Mouse (Mus musculus): ENCODE measurements at regions not wholly inside any gene's neighbourhood (a gene's known extent, or its start where the extent isn't known, plus 50 kb on each side); places are given as distances from the start of the nearest gene placed in this dataset.

- no peak for DNase-seq
Measured at GRCm38 (mm10) chr4:82161232-82161631, 544.3 kb downstream of the Nfib start.

DNA sequence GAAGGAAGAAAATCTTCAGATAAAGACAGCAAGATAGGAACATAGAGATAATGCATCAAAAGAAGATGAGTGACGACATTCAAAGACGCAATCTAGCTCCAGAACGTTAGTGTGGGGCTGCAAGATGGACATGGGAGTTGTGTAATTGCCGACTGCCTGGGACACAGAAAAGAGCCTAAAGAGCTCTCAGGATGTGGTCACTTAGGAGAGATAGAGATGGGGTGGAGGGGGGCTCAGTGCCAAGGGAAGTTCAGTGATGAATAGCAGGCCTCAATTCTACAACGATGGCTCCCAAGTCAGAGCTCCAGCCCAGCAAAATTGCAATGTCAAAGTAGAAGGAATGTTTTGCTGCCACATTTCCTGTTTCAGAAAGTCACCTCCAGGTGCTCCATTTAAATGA lies 545.3 kb downstream of the Nfib start:
- no peak for DNase-seq

GRCm38 (mm10) chr4:82155642-82156320 lies 549.8 kb downstream of the Nfib start:
- no peak for DNase-seq

GRCm38 (mm10) chr4:82154021-82154555 lies 551.5 kb downstream of the Nfib start:
- no peak for DNase-seq

GRCm38 (mm10) chr4:82153604-82154003 lies 551.9 kb downstream of the Nfib start:
- DNase-seq = no peak

- DNase-seq = no peak
Measured at GRCm38 (mm10) chr4:82149957-82150356, 555.6 kb downstream of the Nfib start.

- no peak for DNase-seq
Measured at GRCm38 (mm10) chr4:82148129-82149064, 557.2 kb downstream of the Nfib start.

GRCm38 (mm10) chr4:82142391-82142790 lies 563.2 kb downstream of the Nfib start:
- no peak for DNase-seq

DNA sequence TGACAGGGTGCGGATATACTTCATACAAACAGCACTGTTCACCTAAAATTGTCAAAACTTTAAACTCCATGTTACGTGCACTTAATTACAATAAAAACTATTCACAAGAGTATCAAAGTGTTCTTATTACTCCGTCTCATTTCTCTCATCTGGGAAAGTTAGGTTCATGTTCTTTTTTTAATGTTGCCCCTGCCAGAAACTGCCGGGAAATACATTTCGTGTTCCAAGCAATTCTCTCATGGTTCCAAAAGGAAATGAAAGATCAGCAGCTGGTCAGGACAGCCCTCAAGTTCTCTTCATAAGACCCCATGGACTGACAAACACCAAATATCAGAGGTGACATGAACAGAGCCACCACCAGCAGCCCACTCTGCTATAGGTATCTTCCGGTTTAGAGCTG lies 565.7 kb downstream of the Nfib start:
- no peak for DNase-seq

GRCm38 (mm10) chr4:82139016-82139415 lies 566.5 kb downstream of the Nfib start:
- no peak for DNase-seq

DNA sequence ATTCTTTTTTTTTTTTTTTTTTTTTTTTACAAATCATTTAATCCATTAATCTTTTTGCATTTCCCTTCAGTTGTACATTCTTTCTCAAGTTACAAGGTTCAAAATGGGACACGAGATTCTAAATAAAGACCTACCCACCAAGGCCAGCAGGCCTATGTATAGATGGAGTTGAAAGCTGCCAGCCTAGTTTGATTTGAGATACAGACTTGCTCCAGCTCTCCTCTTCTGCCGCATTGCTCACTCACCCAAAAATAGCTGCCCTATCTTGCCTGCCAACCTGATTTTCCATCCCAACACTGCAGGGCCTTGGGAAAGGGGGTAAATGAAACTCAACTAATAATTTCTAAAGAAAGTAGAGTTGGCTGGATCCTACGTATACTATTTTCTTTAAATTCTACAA lies 572.7 kb downstream of the Nfib start:
- DNase-seq = no peak

GRCm38 (mm10) chr4:82132326-82132725 lies 573.2 kb downstream of the Nfib start:
- DNase-seq = no peak

DNA sequence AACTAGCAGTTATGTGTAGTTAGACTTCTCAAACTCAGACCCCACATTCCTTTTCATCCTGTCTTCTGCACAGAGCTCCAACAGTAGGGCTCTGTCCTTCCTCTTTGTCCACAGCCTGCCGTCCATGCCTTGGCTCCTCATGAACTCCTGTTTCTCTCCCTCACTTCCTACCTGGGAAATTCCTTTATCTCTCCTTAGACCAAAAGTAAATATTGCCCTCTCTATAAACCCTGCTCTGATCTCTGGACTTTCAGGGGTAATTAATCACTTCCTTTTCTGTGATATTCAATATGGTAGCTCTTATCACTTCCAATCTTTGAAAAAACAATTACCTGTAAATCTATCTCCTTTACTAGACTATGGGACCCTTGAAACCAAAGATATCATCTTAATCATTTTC lies 576.1 kb downstream of the Nfib start:
- DNase-seq = no peak

GRCm38 (mm10) chr4:82123733-82124132 lies 581.8 kb downstream of the Nfib start:
- no peak for DNase-seq

DNA sequence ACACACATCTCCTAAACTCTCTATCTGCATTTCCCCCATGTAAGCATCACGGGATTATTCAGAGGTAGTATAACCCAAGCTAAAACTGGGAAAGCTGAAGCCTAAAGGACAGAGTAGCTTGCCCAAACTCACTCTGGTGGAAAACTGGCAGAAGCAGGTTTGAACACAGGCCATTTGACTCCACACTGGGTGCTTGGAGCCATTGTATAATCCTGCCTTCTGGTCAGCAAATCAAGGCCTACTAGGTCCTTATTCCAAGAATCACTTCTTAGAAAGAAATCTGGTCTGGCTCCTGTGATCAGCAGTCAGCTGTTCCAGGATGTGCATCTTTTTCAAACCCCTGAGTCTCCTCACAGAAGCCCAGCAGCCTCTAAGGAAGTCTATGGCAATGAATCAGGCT lies 582.4 kb downstream of the Nfib start:
- no peak for DNase-seq

- no peak for DNase-seq
Measured at GRCm38 (mm10) chr4:82120796-82121195, 584.8 kb downstream of the Nfib start.

DNA sequence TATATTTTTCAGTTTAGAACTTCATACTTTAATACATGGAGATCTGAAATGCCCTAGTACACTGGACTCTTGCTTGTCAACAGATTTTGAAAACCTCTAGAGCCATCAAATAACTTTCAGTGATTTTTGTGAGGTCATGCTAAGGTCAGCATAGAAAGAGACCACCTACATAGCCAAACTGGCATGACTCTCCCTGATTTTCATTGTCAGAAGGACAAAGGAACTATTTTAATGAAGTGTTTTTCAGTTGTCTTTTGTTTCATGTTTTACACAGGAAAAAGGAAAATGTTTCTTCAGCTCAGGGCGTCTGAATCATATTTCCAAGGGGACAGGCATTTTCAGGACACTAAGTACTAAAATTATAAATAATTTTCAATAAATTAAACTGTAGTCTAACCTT lies 585.2 kb downstream of the Nfib start:
- DNase-seq = no peak

DNA sequence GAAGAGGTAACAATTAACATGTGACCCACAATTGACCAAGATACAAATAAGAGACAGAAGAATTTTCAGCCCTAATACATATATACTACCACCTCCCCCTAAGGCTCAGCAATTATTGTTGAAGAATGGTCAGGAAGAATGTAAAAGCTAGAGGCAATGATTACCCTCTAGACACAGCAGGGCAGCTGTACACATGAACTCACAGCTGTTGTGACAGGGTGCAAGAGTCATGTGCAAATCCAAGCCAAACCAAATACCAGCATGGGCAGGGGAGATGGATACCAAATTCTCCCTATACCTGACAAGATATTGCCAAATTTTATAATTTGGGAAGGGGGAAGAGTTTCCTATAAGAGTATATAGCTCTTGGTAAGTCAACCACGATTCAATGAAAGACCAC lies 603.7 kb downstream of the Nfib start:
- DNase-seq = no peak

- no peak for DNase-seq
Measured at GRCm38 (mm10) chr4:82099970-82100368, 605.6 kb downstream of the Nfib start.

DNA sequence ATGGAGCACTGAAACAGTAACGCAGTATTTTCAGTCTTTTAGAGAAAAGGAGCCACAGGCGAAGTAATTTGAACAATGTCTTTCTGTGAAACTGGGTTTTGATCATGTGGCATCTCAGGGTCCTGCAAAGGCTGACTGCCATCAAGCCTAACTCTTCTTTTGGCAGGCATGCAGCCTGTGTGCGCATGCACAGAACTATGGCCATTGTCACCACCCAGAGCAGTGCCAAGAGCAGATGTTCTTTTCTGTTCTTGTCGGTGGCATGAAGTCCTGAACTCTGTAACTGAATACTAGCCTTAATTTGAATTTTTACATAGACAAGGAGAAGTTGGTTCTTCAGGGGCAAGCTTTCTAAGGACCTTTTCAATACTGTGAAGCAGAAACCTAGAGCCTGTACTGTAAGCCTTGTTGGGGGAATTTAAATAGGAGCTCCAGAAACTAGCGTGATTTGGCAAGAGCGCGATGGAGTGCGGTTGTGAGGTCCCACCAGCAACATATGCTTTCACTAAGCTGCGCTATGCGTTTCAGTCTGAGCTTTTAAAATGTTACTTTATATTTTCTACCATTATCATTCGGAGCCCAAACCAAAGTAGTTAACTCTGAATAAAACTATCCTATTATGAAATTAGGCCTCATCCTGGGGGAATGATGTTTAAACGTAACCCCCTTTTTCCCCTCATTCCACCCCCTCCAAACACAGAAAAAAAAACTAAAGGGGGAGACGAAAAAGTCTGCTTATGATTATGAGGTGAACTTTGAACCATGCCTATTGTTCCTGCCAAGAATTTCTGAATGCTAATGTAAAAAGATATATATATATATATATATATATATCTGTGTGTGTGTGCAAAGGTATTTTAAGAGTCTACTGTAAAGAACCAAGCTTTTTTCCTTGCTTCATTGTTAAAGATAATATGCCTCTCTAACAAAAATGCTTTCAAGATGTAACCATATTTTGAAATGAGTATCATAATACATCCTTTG lies 606.3 kb downstream of the Nfib start:
- no peak for DNase-seq

GRCm38 (mm10) chr4:82092296-82093230 lies 613.0 kb downstream of the Nfib start:
- DNase-seq = peak; percentile 16

Data from gastrocnemius, postnatal 10 days (tissue).